Mouse (Mus musculus) stomach, embryonic 14.5 days (tissue): Measurements from ENCODE around the gene H2-Ob. TPM values are rescaled to one million over a fixed set of nuclear protein-coding genes. Genes with fewer than 3 reads are reported as not detected.

Source experiments
- ATAC-seq: fragments of 200-750 bp; cut with Nextera tagmentation; 2 replicates; pipeline ENCODE4 v1.8.0; 2017; ENCODE audit warnings: low read depth, moderate TSS enrichment; ENCODE audit not compliant: insufficient number of reproducible peaks, insufficient read depth, low FRiP score
- H3K27ac ChIP-seq: fragments of 300-500 bp; sonication (generic); 2 replicates; pipeline ENCODE4 v1.5.1; 2014; ENCODE audit warnings: mild to moderate bottlenecking, low read length, moderate library complexity, mixed read lengths
- H3K27me3 ChIP-seq: fragments of 300-500 bp; sonication (generic); 2 replicates; pipeline ENCODE4 v1.6.1; 2014; ENCODE audit warnings: low read length, control low read depth, mixed read lengths; ENCODE audit not compliant: control insufficient read depth, insufficient read depth
- H3K36me3 ChIP-seq: fragments of 300-500 bp; sonication (generic); 2 replicates; pipeline ENCODE4 v1.6.1; 2014; ENCODE audit warnings: mild to moderate bottlenecking, control low read depth, low read length, moderate library complexity, mixed read lengths; ENCODE audit not compliant: control insufficient read depth, insufficient read depth
- H3K4me1 ChIP-seq: fragments of 300-500 bp; sonication (generic); 2 replicates; pipeline ENCODE4 v1.6.1; 2014; ENCODE audit warnings: low read length, control low read depth, mixed read lengths; ENCODE audit not compliant: control insufficient read depth, insufficient read depth
- H3K4me2 ChIP-seq: fragments of 300-500 bp; sonication (generic); replicated peaks from 2 replicates; pipeline ENCODE4 v1.6.1; 2014; ENCODE audit warnings: low read depth, low read length, control low read depth
- H3K4me3 ChIP-seq: fragments of 300-500 bp; sonication (generic); 2 replicates; pipeline ENCODE4 v1.5.1; 2014; ENCODE audit warnings: low read depth, low read length, control low read depth
- H3K9ac ChIP-seq: fragments of 300-500 bp; sonication (generic); replicated peaks from 2 replicates; pipeline ENCODE4 v1.6.1; 2014; ENCODE audit warnings: low read depth, mild to moderate bottlenecking, control low read depth, low read length, moderate library complexity, mixed read lengths
- H3K9me3 ChIP-seq: fragments of 300-500 bp; sonication (generic); 2 replicates; pipeline ENCODE4 v1.6.1; 2016; ENCODE audit warnings: low read depth, low read length, control low read depth; ENCODE audit not compliant: control insufficient read depth
- WGBS: fragments of 180-500 bp; shearing (Covaris S2); extraction: QIAGEN DNeasy Blood & Tissue Kit; methylation state at CpG from one replicate; pipeline ENCODE4 v1.1.7; 2014; 5-methylcytosine and 5-hydroxymethylcytosine counted together
- polyA plus RNA-seq: library from polyadenylated mRNA; unstranded; fragments of >200 nt; fragmentation: Nextera tagmentation; extraction: Ambion mirVana; gene quantifications from 2 replicates; pipeline ENCODE4 v1.2.1, GENCODE M21; 2014

Gene H2-Ob
- polyA plus RNA-seq, 1 experiment from 2014 or later: 0.54 TPM

DNA sequence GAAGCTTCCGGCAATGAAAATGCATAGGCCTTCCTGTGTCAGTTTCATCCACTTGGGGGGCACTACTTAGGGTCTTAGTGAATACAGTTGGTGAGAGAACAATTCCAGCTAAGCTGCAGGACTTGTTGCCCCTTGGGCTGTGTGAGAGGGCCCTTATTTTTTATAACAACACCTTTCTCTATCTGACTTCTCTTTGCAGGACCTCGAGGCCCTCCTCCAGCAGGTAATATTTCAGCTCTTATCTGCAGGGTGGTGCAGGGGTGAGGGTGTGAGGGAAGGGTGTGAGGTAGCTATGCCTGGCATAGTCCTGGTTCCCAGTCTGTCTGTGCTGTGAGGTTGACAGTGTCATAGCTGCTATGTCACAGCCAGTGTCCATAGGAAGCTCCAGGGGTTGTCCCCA is 29.6 kb downstream of the H2-Ob start:
- H3K27me3 ChIP-seq: peaks cover 12% of the 10 kb centered on the region
- H3K4me1 ChIP-seq: 0 out of 2 replicates have a peak, but pooled peaks cover 7% of the 10 kb centered on the region
- 71% methylated on average over 2 of the region's 2 CpGs for WGBS
- no peak overlapping the region for H3K27ac ChIP-seq
- no peak for ATAC-seq
- H3K9ac ChIP-seq: no peak overlapping the region
- no peaks in the 10 kb centered on the region for H3K9me3 ChIP-seq
- no peak overlapping the region for H3K4me3 ChIP-seq
- H3K4me2 ChIP-seq: no peak overlapping the region
- no peaks in the 10 kb centered on the region for H3K36me3 ChIP-seq

GRCm38 (mm10) chr17:34268748-34269147 is 30.0 kb downstream of the H2-Ob start:
- H3K27ac ChIP-seq: no peak overlapping the region
- ATAC-seq: no peak
- no peaks in the 10 kb centered on the region for H3K9me3 ChIP-seq
- H3K4me1 ChIP-seq: 0 out of 2 replicates have a peak, but pooled peaks cover 5% of the 10 kb centered on the region
- H3K27me3 ChIP-seq: peaks cover 12% of the 10 kb centered on the region
- no peak overlapping the region for H3K4me2 ChIP-seq
- no peaks in the 10 kb centered on the region for H3K36me3 ChIP-seq
- WGBS: 79% methylated on average over 2 of the region's 2 CpGs
- no peak overlapping the region for H3K4me3 ChIP-seq
- no peak overlapping the region for H3K9ac ChIP-seq

DNA sequence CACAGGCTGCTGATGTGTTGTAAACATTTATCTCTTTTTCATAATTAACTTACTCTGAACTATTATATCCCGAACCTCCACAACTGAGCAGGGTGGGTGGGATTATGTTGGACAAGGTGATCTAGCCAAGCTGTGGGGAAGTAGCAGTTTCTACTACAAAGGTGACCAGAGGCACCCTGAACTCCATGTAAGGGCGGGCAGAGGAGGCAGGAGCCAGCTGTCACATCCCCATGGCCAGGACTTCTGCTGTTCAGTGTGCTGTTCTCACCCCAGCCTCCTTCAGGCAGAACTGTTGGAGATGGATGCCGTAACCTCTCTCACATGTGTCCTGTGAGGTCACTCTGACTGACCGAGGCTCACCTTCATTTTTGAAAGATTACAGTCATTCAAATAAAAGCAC is 31.1 kb downstream of the H2-Ob start:
- WGBS: 57% methylated on average over 4 of the region's 4 CpGs
- H3K9me3 ChIP-seq: no peaks in the 10 kb centered on the region
- H3K4me2 ChIP-seq: no peak overlapping the region
- ATAC-seq: no peak
- H3K27ac ChIP-seq: no peak overlapping the region
- no peak overlapping the region for H3K9ac ChIP-seq
- H3K4me3 ChIP-seq: no peak overlapping the region
- no peaks in the 10 kb centered on the region for H3K36me3 ChIP-seq
- no peaks in the 10 kb centered on the region for H3K4me1 ChIP-seq
- peaks cover 8% of the 10 kb centered on the region for H3K27me3 ChIP-seq

DNA sequence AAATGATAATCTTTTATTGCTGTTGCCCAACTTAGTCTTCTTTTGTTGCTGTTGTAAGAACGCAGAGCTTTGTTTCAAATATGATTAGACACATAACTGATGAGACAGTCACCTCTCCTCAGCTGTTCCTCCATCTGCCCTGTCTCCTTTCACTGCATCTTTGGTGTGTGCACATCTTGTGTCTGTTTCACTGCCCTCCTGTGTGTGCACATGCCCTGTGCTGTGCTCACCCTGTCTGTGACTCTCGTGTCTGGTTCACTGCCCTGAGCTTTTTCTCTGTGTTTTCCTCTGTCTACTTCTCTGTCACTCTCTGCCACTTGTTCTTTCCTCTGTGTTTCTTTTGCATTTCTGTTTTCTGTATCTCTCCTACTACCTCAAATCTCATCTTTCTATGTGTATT is 31.5 kb downstream of the H2-Ob start:
- H3K4me1 ChIP-seq: no peaks in the 10 kb centered on the region
- 84% methylated on average over 2 of the region's 2 CpGs for WGBS

GRCm38 (mm10) chr17:34270940-34271339 is 32.2 kb downstream of the H2-Ob start:
- ATAC-seq: no peak
- 72% methylated on average over 2 of the region's 2 CpGs for WGBS
- Histone ChIP-seq H3K27ac (no peak overlapping the region), H3K4me1 (no peaks in the 10 kb centered on the region), H3K4me2 (no peak overlapping the region), H3K4me3 (no peak overlapping the region), H3K9me3 (no peaks in the 10 kb centered on the region), H3K27me3 (no peaks in the 10 kb centered on the region), H3K36me3 (no peaks in the 10 kb centered on the region), H3K9ac (no peak overlapping the region)

More for the DNA sequence above, 31.5 kb downstream of the H2-Ob start:
- H3K27ac ChIP-seq: no peak overlapping the region
- H3K36me3 ChIP-seq: no peaks in the 10 kb centered on the region
- H3K4me2 ChIP-seq: no peak overlapping the region
- no peak overlapping the region for H3K4me3 ChIP-seq
- H3K27me3 ChIP-seq: peaks cover 4% of the 10 kb centered on the region; the same call in 1 of the 2 replicates
- H3K9ac ChIP-seq: no peak overlapping the region
- H3K9me3 ChIP-seq: no peaks in the 10 kb centered on the region
- ATAC-seq: no peak

GRCm38 (mm10) chr17:34272102-34272501 is 33.4 kb downstream of the H2-Ob start:
- 97% methylated on average over 1 of the region's 1 CpGs for WGBS

GRCm38 (mm10) chr17:34280499-34281038 is 41.9 kb downstream of the H2-Ob start:
- ATAC-seq: no peak
- 76% methylated on average over 1 of the region's 1 CpGs for WGBS
- Histone ChIP-seq H3K9ac (no peak overlapping the region), H3K27ac (no peak overlapping the region), H3K36me3 (no peaks in the 10 kb centered on the region), H3K9me3 (no peaks in the 10 kb centered on the region), H3K27me3 (no peaks in the 10 kb centered on the region), H3K4me3 (no peak overlapping the region), H3K4me2 (no peak overlapping the region), H3K4me1 (no peaks in the 10 kb centered on the region)

More at GRCm38 (mm10) chr17:34272102-34272501, 33.4 kb downstream of the H2-Ob start:
- Histone ChIP-seq H3K4me3 (no peak overlapping the region), H3K4me1 (no peaks in the 10 kb centered on the region), H3K9me3 (no peaks in the 10 kb centered on the region), H3K4me2 (no peak overlapping the region), H3K27me3 (no peaks in the 10 kb centered on the region), H3K36me3 (no peaks in the 10 kb centered on the region), H3K9ac (no peak overlapping the region), H3K27ac (no peak overlapping the region)
- no peak for ATAC-seq

GRCm38 (mm10) chr17:34281836-34282235 is 43.1 kb downstream of the H2-Ob start:
- Histone ChIP-seq H3K9ac (no peak overlapping the region), H3K4me3 (no peak overlapping the region), H3K27me3 (no peaks in the 10 kb centered on the region), H3K36me3 (no peaks in the 10 kb centered on the region), H3K4me2 (no peak overlapping the region), H3K9me3 (no peaks in the 10 kb centered on the region), H3K27ac (no peak overlapping the region), H3K4me1 (no peaks in the 10 kb centered on the region)
- WGBS: 78% methylated on average over 1 of the region's 1 CpGs
- no peak for ATAC-seq

DNA sequence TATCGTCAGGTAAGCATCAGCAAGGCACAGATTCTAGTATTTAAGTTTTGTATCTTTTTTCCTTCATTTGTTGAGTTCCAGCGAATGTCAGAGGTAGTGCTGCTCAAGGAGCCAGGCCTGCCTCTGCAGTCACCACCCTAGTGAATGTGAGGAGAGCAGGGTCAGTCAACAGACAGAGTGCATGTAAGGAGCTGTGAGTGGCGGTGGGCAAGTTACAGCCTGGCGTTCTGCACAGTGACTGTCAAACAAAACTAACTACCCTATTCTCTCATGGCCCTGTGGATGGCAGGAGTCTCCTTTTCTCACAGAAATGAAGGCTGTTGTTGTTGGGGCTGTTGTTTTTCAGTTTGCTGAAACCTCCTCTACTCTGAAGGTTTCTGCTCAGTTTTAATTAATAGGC is 46.7 kb downstream of the H2-Ob start:
- Histone ChIP-seq H3K4me2 (no peak overlapping the region), H3K9me3 (no peaks in the 10 kb centered on the region), H3K27ac (no peak overlapping the region), H3K27me3 (no peaks in the 10 kb centered on the region), H3K4me3 (no peak overlapping the region), H3K4me1 (no peaks in the 10 kb centered on the region), H3K9ac (no peak overlapping the region), H3K36me3 (no peaks in the 10 kb centered on the region)
- WGBS: 77% methylated on average over 4 of the region's 4 CpGs
- no peak for ATAC-seq
